Mouse (Mus musculus) lung, postnatal 0 days (tissue): ENCODE measurements around the gene Alk.

Source experiments
- CTCF ChIP-seq: IDR thresholded peaks from 2 replicates; pipeline ENCODE4 v1.5.1; 2016; ENCODE audit warnings: antibody characterized with exemption, mild to moderate bottlenecking
- EP300 ChIP-seq: IDR thresholded peaks from 2 replicates; pipeline ENCODE4 v1.6.1; 2016; ENCODE audit warnings: antibody characterized with exemption, mild to moderate bottlenecking, control low read depth

DNA sequence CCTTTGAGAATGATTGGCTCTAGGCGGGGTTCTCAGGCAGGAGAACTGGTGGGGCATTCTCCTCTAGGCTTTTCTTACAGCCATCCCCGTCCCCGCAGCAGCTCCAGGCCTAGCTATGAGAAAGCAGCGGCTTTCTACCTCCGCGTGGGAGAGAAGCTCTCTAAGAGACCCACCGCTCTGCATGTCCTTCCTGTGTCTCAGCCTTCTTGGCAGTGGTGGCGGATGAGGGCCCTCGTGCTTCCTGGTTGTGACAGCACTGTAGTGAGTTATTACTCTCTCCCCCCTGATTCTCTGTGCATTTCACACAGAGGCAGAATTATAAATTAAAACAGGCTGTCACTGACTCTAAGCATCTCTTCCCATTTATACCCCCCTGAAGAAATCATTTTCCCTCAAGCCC lies 618.0 kb downstream of the Alk start:
- no peak for TF ChIP-seq CTCF
- no peak for TF ChIP-seq EP300
